Mouse (Mus musculus): Measurements from ENCODE around the gene Apobr. TPM values are rescaled to one million over a fixed set of nuclear protein-coding genes. Genes with fewer than 3 reads are reported as not detected.

Apobr gene
- 100 to 1,000 TPM; 158 to 171 TPM for total RNA-seq (2023)

GRCm38 (mm10) chr7:126584506-126584977, at the start of gene Apobr:
Apobr (plus strand) TSS chr7:126584942.

GRCm38 (mm10) chr7:126566094-126566765, 18.5 kb upstream of the Apobr start, which contains the start of gene Eif3c:
Eif3c (minus strand) TSS chr7:126566411.

GRCm38 (mm10) chr7:126585717-126586116, 975 bp downstream of the Apobr start, which contains the start of gene Cln3:
Cln3 (minus strand) TSS chr7:126585817.

GRCm38 (mm10) chr7:126594862-126595561, 10.3 kb downstream of the Apobr start, which contains the start of gene Il27:
Il27 (minus strand) TSS chr7:126594941.

GRCm38 (mm10) chr7:126630824-126631518, 46.2 kb downstream of the Apobr start, which contains the start of gene Nupr1:
Nupr1 (minus strand) TSS chr7:126630861.

Other genes starting within 250 kb of the Apobr start
- 1 to 10 TPM; 1.8 to 2.1 TPM for gene Lat, start 215.4 kb upstream of the Apobr start, total RNA-seq (2023)
- 10 to 100 TPM; 26.2 to 32.1 TPM for gene Spns1, start 207.5 kb upstream of the Apobr start, total RNA-seq (2023)
- 10 to 100 TPM; 12.3 to 17.8 TPM for gene Nfatc2ip, start 188.2 kb upstream of the Apobr start, total RNA-seq (2023)
- 1 to 10 TPM; 2.3 to 2.8 TPM for gene Cd19, start 170.1 kb upstream of the Apobr start, total RNA-seq (2023)
- 10 to 100 TPM; 15.2 to 15.5 TPM for gene Rabep2, start 156.2 kb upstream of the Apobr start, total RNA-seq (2023)
- gene Atp2a1, start 121.8 kb upstream of the Apobr start, total RNA-seq (2023) = 1 to 10 TPM; 1.3 to 1.4 TPM
- gene Sh2b1, start 109.5 kb upstream of the Apobr start, total RNA-seq (2023) = 10 to 100 TPM; 43.2 to 49.3 TPM
- gene Tufm, start 97.6 kb upstream of the Apobr start, total RNA-seq (2023) = 10 to 100 TPM; 30.1 to 31.2 TPM
- 100 to 1,000 TPM; 131 to 140 TPM for gene Atxn2l, start 81.5 kb upstream of the Apobr start, total RNA-seq (2023)
- gene Eif3c, start 18.5 kb upstream of the Apobr start, total RNA-seq (2023) = 100 to 1,000 TPM in 1 of 2 experiments, 10 to 100 TPM in 1; 98.6 to 102 TPM
- gene Cln3, start 875 bp downstream of the Apobr start, total RNA-seq (2023) = 100 to 1,000 TPM; 266 to 298 TPM
- 1 to 10 TPM; 4.0 to 5.3 TPM for gene Il27, start 10.0 kb downstream of the Apobr start, total RNA-seq (2023)
- 10 to 100 TPM; 14.0 to 14.9 TPM for gene Nupr1, start 45.9 kb downstream of the Apobr start, total RNA-seq (2023)
- gene Sgf29, start 64.4 kb downstream of the Apobr start, total RNA-seq (2023) = 10 to 100 TPM; 19.9 to 25.7 TPM
- gene Sult1a1, start 91.5 kb downstream of the Apobr start, total RNA-seq (2023) = under 1 TPM; 0.60 to 0.61 TPM
- 10 to 100 TPM; 58.9 to 61.6 TPM for gene Bola2, start 110.5 kb downstream of the Apobr start, total RNA-seq (2023)
- 10 to 100 TPM in 1 of 2 experiments, 1 to 10 TPM in 1; 9.9 to 11.5 TPM for gene Slx1b, start 110.8 kb downstream of the Apobr start, total RNA-seq (2023)
- gene Coro1a, start 122.8 kb downstream of the Apobr start, total RNA-seq (2023) = 1,000 to 10,000 TPM; 1,654 to 1,761 TPM
- 100 to 1,000 TPM; 246 to 252 TPM for gene Mapk3, start 174.7 kb downstream of the Apobr start, total RNA-seq (2023)
- 10 to 100 TPM; 23.4 to 27.0 TPM for gene Gdpd3, start 181.4 kb downstream of the Apobr start, total RNA-seq (2023)
- gene Ypel3, start 192.0 kb downstream of the Apobr start, total RNA-seq (2023) = 100 to 1,000 TPM; 233 to 240 TPM
- 1 to 10 TPM; 7.1 to 8.5 TPM for gene Tbx6, start 196.5 kb downstream of the Apobr start, total RNA-seq (2023)
- gene Ppp4c, start 207.6 kb downstream of the Apobr start, total RNA-seq (2023) = 100 to 1,000 TPM; 213 to 217 TPM
- gene Fam57b, start 212.7 kb downstream of the Apobr start, total RNA-seq (2023) = not detected
- not detected for gene 4930451I11Rik, start 246.7 kb downstream of the Apobr start, total RNA-seq (2023)

Data from neutrophil, adult 83 days (primary cell).